Mouse (Mus musculus) limb, embryonic 14.5 days (tissue): ENCODE measurements around the gene Rsg1. TPM values are rescaled to one million over a fixed set of nuclear protein-coding genes. Genes with fewer than 3 reads are reported as not detected.

Source experiments
- ATAC-seq: fragments of 200-750 bp; cut with Nextera tagmentation; 2 replicates; pipeline ENCODE4 v1.8.0; 2017; ENCODE audit warnings: low read depth, moderate number of reproducible peaks, moderate TSS enrichment; ENCODE audit not compliant: low FRiP score
- DNase-seq: peaks from one replicate; pipeline ENCODE4 v3.0.0-alpha.2; 2015; ENCODE audit warnings: low spot score
- H3K27ac ChIP-seq: fragments of 300-500 bp; sonication (generic); replicated peaks from 2 replicates; pipeline ENCODE4 v1.5.1; 2014; ENCODE audit warnings: low read depth, mild to moderate bottlenecking, low read length, moderate library complexity, mixed read lengths
- H3K27me3 ChIP-seq: fragments of 300-500 bp; sonication (generic); 2 replicates; pipeline ENCODE4 v1.6.1; 2014; ENCODE audit warnings: low read length, mixed read lengths; ENCODE audit not compliant: control insufficient read depth, insufficient read depth
- H3K36me3 ChIP-seq: fragments of 300-500 bp; sonication (generic); 2 replicates; pipeline ENCODE4 v1.6.1; 2014; ENCODE audit warnings: mild to moderate bottlenecking, low read length, moderate library complexity, mixed read lengths; ENCODE audit not compliant: control insufficient read depth, insufficient read depth
- H3K4me1 ChIP-seq: fragments of 300-500 bp; sonication (generic); 2 replicates; pipeline ENCODE4 v1.6.1; 2014; ENCODE audit warnings: antibody characterized with exemption, low read length, mixed read lengths; ENCODE audit not compliant: control insufficient read depth, insufficient read depth
- H3K4me2 ChIP-seq: fragments of 300-500 bp; sonication (generic); replicated peaks from 2 replicates; pipeline ENCODE4 v1.6.1; 2014; ENCODE audit warnings: low read depth, mild to moderate bottlenecking, low read length, moderate library complexity; ENCODE audit not compliant: severe bottlenecking
- H3K4me3 ChIP-seq: fragments of 300-500 bp; sonication (generic); replicated peaks from 2 replicates; pipeline ENCODE4 v1.5.1; 2014; ENCODE audit warnings: low read length
- H3K9ac ChIP-seq: fragments of 300-500 bp; sonication (generic); 2 replicates; pipeline ENCODE4 v1.6.1; 2014; ENCODE audit warnings: mild to moderate bottlenecking, low read depth, low read length, moderate library complexity; ENCODE audit not compliant: severe bottlenecking
- H3K9me3 ChIP-seq: fragments of 300-500 bp; sonication (generic); 2 replicates; pipeline ENCODE4 v1.6.1; 2016; ENCODE audit warnings: low read length; ENCODE audit not compliant: control insufficient read depth
- POLR2A ChIP-seq: fragments of 200-500 bp; IDR thresholded peaks from 2 replicates; pipeline ENCODE4 v1.8.0; 2012; ENCODE audit warnings: inconsistent platforms, mild to moderate bottlenecking, moderate library complexity, borderline replicate concordance; ENCODE audit not compliant: insufficient read depth, insufficient read length; ENCODE audit errors: extremely low read depth
- WGBS: fragments of 180-500 bp; shearing (Covaris S2); extraction: QIAGEN DNeasy Blood & Tissue Kit; methylation state at CpG from one replicate; pipeline ENCODE4 v1.1.7; 2014; 5-methylcytosine and 5-hydroxymethylcytosine counted together
- polyA plus RNA-seq, 2 experiments: library from polyadenylated mRNA; depleted of rRNA in 1 of 2; stranded (reverse) in 1 of 2; unstranded in 1 of 2; fragments of >200 nt; fragmentation: Nextera tagmentation in 1 of 2; extraction: Ambion mirVana in 1 of 2; gene quantifications; 2 replicates each; pipeline versions ENCODE4 v1.2.1 to v1.2.3; 2012 to 2014

Gene Rsg1
- polyA plus RNA-seq, 2 experiments = 3.6 to 5.5 TPM

DNA sequence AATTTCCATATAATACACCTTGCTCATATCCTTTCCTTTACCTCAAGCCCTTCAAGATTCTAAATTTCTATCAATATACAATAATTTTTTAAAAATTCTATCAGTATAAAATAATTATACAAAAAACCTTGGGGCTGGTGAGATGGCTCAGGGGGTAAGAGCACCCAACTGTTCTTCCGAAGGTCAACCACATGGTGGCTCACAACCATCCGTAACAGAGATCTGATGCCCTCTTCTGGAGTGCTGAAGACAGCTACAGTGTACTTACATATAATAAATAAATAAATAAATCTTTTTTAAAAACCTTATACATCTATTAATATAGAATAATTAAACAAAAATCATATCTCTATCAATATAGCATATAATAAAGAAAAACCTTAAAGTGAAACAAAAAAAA, 8.1 kb downstream of the Rsg1 start:
- no peaks in the 10 kb centered on the region for H3K9me3 ChIP-seq
- H3K4me2 ChIP-seq = no peak overlapping the region
- peaks cover 7% of the 10 kb centered on the region for H3K36me3 ChIP-seq
- H3K27me3 ChIP-seq = no peaks in the 10 kb centered on the region
- no peaks in the 10 kb centered on the region for H3K4me1 ChIP-seq
- no peak overlapping the region for H3K9ac ChIP-seq
- DNase-seq = no peak
- WGBS = 65% methylated on average over 2 of the region's 2 CpGs
- no peak overlapping the region for H3K4me3 ChIP-seq
- TF ChIP-seq POLR2A = no peak
- no peak for ATAC-seq
- no peak overlapping the region for H3K27ac ChIP-seq

DNA sequence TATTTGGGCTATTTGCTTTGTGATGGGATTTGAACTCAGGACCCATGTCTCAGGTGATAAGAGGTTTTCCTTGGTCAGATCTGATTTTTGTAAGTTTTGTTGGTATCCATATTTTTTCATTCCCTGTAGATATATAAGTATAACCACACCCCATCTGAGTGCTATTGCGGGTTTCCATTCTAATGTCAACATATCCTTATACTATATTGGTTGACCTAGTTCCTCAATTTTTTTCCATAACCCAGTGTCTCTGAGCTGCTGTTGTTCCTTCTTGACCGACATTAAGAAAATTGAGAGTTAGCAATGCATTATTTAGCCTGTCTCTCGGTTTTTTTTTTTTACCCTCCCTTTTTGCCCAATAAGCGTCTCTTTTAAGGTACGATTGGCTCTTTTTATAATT, 9.0 kb downstream of the Rsg1 start:
- no peak for TF ChIP-seq POLR2A

DNA sequence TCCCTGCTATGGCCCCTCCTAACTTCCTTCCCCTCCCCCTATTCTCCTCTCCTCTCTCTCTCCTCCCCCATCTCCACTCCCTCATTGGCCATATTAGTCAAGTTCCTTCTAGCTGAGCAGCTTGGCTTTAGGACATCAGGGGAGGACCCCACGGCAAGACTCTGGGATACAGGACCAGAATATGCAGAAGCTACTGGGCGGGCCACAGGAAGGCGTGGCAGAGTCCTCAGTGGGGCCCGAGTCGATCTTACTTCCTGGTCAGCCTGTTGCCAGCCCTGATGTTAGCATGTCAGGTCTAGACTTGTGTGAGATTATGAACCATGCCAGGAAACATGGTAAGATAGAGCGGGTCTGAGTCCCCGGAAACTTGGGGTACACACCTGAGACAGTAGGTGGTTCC, 14.9 kb downstream of the Rsg1 start:
- no peak for TF ChIP-seq POLR2A
- no peaks in the 10 kb centered on the region for H3K27me3 ChIP-seq
- H3K4me2 ChIP-seq = no peak overlapping the region
- DNase-seq = no peak
- no peak for ATAC-seq
- no peak overlapping the region for H3K9ac ChIP-seq
- H3K4me1 ChIP-seq = no peaks in the 10 kb centered on the region
- H3K36me3 ChIP-seq = no peaks in the 10 kb centered on the region
- 74% methylated on average over 7 of the region's 7 CpGs for WGBS
- no peak overlapping the region for H3K27ac ChIP-seq
- H3K9me3 ChIP-seq = no peaks in the 10 kb centered on the region
- no peak overlapping the region for H3K4me3 ChIP-seq

More for the DNA sequence above, 9.0 kb downstream of the Rsg1 start:
- no peak overlapping the region for H3K4me2 ChIP-seq
- peaks cover 5% of the 10 kb centered on the region for H3K36me3 ChIP-seq
- ATAC-seq (no peak), DNase-seq (no peak)
- WGBS = 91% methylated on average over 5 of the region's 5 CpGs
- H3K27me3 ChIP-seq = no peaks in the 10 kb centered on the region
- no peaks in the 10 kb centered on the region for H3K9me3 ChIP-seq
- no peak overlapping the region for H3K4me3 ChIP-seq
- H3K9ac ChIP-seq = no peak overlapping the region
- no peaks in the 10 kb centered on the region for H3K4me1 ChIP-seq
- H3K27ac ChIP-seq = no peak overlapping the region

DNA sequence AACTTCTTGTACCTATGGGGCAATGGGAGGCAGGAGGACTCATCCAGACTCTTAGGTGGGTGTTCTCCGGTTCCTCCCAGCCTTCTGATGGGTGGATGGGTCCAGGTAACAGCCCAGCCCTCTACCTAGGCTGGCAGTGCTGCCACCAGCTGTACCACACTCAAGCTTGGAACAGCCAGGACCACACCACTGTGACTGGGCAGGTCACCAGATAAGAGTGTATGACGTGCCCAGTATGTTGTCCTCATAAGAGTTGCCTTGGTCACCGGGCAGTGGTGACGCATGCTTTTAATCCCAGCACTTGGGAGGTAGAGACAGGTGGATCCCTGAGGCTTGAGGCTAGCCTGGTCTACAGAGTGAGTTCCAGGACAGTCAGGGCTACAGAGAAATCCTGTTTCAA, 19.4 kb downstream of the Rsg1 start:
- ATAC-seq (no peak), DNase-seq (no peak)
- WGBS = 88% methylated on average over 4 of the region's 4 CpGs
- Histone ChIP-seq H3K36me3 (no peaks in the 10 kb centered on the region), H3K4me1 (no peaks in the 10 kb centered on the region), H3K4me3 (no peak overlapping the region), H3K9me3 (no peaks in the 10 kb centered on the region), H3K9ac (no peak overlapping the region), H3K27me3 (no peaks in the 10 kb centered on the region), H3K27ac (no peak overlapping the region), H3K4me2 (no peak overlapping the region)
- no peak for TF ChIP-seq POLR2A

DNA sequence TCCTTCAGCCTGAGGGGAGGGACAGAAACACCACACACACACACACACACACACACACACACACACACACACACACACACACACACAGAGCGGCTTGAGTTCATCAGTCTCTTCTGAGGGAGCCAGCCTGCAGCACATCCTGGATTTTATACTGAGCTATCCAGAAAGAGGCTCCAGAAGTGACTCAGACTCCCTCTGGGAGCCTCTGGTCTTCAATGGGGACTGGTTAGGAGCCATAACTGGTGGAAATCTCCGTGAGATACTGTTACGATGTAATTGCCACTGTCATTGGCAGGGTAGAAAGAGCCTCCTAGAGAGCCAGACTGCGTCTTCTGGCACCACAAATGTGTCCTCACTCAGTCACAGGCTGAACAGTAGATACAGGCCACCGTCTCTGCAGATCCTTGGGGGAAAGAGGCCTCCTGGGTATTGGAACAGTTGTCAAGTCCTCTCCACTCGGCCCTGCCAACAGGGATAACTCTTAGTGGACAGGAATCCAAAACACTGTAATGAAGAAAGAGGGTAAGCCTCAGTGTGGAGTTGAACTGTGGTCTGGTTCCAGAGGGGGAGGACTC, 21.9 kb downstream of the Rsg1 start:
- Histone ChIP-seq H3K36me3 (no peaks in the 10 kb centered on the region), H3K9me3 (no peaks in the 10 kb centered on the region), H3K4me1 (peaks cover 15% of the 10 kb centered on the region), H3K27ac (no peak overlapping the region), H3K4me3 (no peak overlapping the region), H3K27me3 (peaks cover 16% of the 10 kb centered on the region), H3K9ac (no peak overlapping the region), H3K4me2 (no peak overlapping the region)
- WGBS = 59% methylated on average over 6 of the region's 6 CpGs
- ATAC-seq = no peak
- DNase-seq = no peak
- no peak for TF ChIP-seq POLR2A

DNA sequence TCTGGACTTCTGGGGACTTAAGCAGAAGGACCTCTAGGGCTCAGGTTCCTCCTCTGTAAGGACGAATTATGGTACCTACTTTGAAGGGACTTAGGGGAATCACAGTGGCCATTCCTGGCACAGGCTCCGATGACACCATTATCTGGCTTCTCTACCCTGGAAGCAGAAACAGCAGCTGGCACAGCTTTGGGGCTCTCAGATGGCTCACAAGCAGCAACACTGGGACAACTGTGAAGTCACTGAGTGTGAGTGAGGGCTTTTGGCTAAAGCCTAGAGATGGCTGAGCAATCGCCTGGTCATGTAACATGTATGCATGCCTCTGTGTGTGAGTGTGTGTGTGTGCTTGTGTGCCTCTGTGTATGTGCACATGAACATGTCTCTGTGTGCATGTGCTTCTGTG, 23.1 kb downstream of the Rsg1 start:
- 63% methylated on average over 3 of the region's 3 CpGs for WGBS

More for the DNA sequence above, 23.1 kb downstream of the Rsg1 start:
- H3K9me3 ChIP-seq = no peaks in the 10 kb centered on the region
- no peak for TF ChIP-seq POLR2A
- H3K36me3 ChIP-seq = no peaks in the 10 kb centered on the region
- H3K9ac ChIP-seq = no peak overlapping the region
- DNase-seq = no peak
- no peak overlapping the region for H3K4me3 ChIP-seq
- no peak overlapping the region for H3K4me2 ChIP-seq
- peaks cover 21% of the 10 kb centered on the region for H3K4me1 ChIP-seq
- peaks cover 26% of the 10 kb centered on the region for H3K27me3 ChIP-seq
- H3K27ac ChIP-seq = no peak overlapping the region
- ATAC-seq = no peak
